Mouse (Mus musculus): Measurements from ENCODE around the gene Cdk7.
A peak's percentile ranks its signal among the peaks of the same experiment; 100 is the strongest.

DNA sequence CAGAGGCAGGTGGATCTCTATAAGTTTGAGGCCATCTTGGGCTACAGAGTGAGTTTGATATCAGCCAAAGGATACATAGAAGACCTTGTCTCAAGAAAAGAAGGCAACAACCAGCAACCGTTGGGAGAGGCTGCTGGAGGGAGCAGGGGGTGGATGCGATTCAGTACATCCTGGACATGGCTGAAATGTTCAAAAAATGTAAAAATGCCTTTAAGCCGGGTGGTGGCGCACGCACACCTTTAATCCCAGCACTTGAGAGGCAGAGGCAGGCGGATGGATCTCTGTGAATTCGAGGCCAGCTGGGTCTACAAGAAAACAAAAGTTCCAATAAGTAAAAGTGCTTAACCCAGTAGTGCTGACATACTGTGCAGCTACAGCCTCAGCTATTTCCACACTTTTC is 43.2 kb downstream of the Cdk7 start:
- no peak for TF ChIP-seq EP300 (IDR thresholded peaks at IDR 0.05; ENCODE audit: low read depth)
- TF ChIP-seq CTCF (IDR thresholded peaks at IDR 0.05; ENCODE audit: low read depth) = peak; percentile 45

Measured in liver, embryonic 14.5 days (tissue).